Mouse (Mus musculus) mouse trophoblast stem cell (cell line): ENCODE data around the gene Dtwd1.
"Not testable (repeated sequence)": the region's sequence is repeated elsewhere in the genome, so short reads cannot be mapped to it uniquely, and the experiment has no call there.

Source experiments
- in situ Hi-C, 2 experiments: fragments of 300-500 bp; cut with MseI, MboI; formaldehyde crosslinking; loops; 2 replicates in 1 of 2; 3 replicates in 1 of 2; pipeline ENCODE4 v1.15.1; 2025

Dtwd1 gene

GRCm38 (mm10) chr2:126151855-126152571 is at the start of gene Dtwd1, which contains the start of gene Fam227b:
Gene Dtwd1 (plus strand): TSS chr2:126152141.
Gene Fam227b (minus strand): TSS chr2:126152004.
- in situ Hi-C loops = no loop called here

GRCm38 (mm10) chr2:126147723-126148122 is 4.2 kb upstream of the Dtwd1 start:
- in situ Hi-C loops = no loop called here

- in situ Hi-C loops = no loop called here
Measured at GRCm38 (mm10) chr2:126165277-126166018, 13.5 kb downstream of the Dtwd1 start.

- in situ Hi-C loops = no loop called here
Measured at GRCm38 (mm10) chr2:126166335-126166734, 14.4 kb downstream of the Dtwd1 start.

GRCm38 (mm10) chr2:126166848-126167617 is 15.1 kb downstream of the Dtwd1 start:
- in situ Hi-C loops = no loop called here

- in situ Hi-C loops = no loop called here
Measured at GRCm38 (mm10) chr2:126171427-126171826, 19.5 kb downstream of the Dtwd1 start.

- in situ Hi-C loops = no loop called here
Measured at GRCm38 (mm10) chr2:126191306-126191705, 39.4 kb downstream of the Dtwd1 start.

- in situ Hi-C loops = no loop called here
Measured at GRCm38 (mm10) chr2:126192129-126192528, 40.2 kb downstream of the Dtwd1 start.

- in situ Hi-C loops = no loop called here
Measured at GRCm38 (mm10) chr2:126195631-126196356, 43.9 kb downstream of the Dtwd1 start.

- in situ Hi-C loops = no loop called here
Measured at GRCm38 (mm10) chr2:126198971-126199370, 47.0 kb downstream of the Dtwd1 start.

- in situ Hi-C loops = no loop called here
Measured at GRCm38 (mm10) chr2:126211011-126211680, 59.2 kb downstream of the Dtwd1 start.

- in situ Hi-C loops = not testable (repeated sequence)
Measured at GRCm38 (mm10) chr2:126214800-126215199, 62.9 kb downstream of the Dtwd1 start, which contains the start of gene Gm17555. Gene Gm17555 (plus strand): TSS chr2:126215100.
